Mouse (Mus musculus): ENCODE measurements around the gene Ly86.

Gene Ly86

DNA sequence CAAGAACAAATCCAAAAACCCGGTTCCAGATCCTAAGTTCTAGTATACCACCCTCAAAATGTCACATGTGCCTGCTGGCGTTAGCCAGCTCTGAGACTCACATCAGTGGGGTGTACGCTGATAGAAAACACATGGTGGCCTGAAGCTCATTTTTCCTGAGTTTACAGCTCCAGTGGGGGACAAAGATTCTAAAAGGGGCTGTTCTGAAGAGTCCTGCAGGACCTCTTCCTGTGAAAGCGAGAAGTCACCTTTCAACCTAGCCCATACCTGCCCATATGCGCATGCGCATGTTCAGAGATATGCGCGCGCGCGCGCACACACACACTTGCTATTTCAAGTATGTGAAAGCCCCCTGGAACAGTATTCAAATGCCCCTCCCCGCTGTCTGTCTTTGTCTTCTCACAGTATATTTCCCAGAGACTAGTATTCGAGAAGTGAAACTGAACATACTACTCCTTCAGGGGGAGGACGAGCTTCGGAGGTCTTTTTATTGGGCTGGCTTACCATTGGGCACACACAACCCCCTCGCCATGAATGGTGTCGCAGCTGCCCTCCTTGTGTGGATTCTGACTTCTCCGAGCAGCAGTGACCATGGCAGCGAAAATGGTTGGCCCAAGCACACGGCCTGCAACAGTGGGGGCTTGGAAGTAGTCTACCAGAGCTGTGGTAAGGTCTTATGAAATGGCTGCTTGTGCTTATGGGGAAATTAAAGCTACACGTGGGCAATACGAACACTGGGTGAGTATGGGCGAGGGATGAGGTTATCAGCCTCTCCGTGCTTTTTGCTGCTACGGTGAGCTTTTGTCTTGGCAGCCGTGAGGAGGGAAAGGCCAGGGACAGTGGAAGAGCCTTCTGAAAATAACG, at the start of gene Ly86:
Ly86 (plus strand) TSS at position 300 of the 864 bp plus-strand sequence.
- DNase-seq (ENCODE audit: low spot score in 2 of 2) = no peak

GRCm38 (mm10) chr13:37297886-37298285, 47.1 kb upstream of the Ly86 start:
- DNase-seq (ENCODE audit: low spot score in 2 of 2) = no peak

DNA sequence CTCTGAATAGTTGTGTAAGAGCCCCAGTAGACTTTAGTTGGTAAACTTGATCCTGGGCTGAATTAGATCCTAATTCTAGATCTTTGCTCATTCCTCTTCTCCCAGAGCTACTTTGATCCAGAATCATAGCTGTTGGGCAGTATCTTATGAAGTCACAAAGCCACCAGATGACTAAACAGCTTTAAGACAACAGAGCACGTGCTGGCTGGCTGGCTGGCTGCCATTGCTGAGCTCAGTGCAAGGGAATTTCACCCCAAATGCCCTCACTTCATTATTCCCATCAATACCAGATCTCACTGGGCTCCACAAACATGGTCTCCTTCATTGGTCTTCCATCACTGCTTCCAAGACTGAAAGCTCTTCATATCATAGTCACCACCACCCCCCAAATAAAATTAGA, 46.2 kb upstream of the Ly86 start:
- no peak for DNase-seq (ENCODE audit: low spot score in 2 of 2)

DNA sequence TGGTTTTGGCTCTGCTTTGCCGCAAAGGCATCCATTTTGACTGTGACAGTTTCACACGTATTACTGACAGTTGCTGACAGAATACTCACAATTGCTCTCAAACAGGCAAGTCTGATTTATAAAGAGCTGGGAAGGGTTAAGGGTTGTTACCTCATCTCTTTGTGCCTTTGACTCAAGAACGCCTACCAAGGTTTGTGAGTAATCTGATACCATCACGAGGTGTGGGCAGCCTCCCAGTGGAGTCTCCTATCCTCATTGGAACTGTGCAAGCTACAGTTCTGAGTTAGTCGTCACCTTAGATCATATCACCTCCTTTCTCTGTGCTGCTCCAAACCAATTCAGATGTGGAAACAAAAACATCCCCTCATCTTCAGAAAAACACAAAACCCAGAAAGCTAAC, 42.1 kb upstream of the Ly86 start:
- no peak for DNase-seq (ENCODE audit: low spot score in 2 of 2)

DNA sequence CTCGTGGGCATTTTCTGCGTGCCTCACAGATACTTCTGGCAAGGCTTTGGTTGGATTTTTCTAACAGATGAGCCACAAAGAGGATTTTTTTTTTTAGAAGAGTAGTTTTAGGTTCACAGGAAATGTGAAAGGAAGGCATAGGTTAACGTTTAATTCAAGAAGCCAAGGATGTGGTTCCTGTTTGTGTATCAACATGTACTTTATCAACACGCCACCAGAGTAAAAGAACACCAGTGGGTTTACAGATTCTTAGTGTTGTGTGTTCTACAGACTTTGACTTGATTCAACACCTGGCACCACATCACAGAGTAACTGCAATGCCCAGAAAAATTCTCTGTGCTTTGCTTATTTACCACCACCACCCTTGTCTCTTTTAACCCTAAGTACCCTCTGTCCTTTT, 37.0 kb upstream of the Ly86 start:
- no peak for DNase-seq (ENCODE audit: low spot score in 2 of 2)

GRCm38 (mm10) chr13:37309296-37309695, 35.7 kb upstream of the Ly86 start:
- DNase-seq (ENCODE audit: low spot score in 2 of 2) = no peak

- DNase-seq (ENCODE audit: low spot score in 2 of 2) = no peak
Measured at GRCm38 (mm10) chr13:37310331-37310730, 34.7 kb upstream of the Ly86 start.

DNA sequence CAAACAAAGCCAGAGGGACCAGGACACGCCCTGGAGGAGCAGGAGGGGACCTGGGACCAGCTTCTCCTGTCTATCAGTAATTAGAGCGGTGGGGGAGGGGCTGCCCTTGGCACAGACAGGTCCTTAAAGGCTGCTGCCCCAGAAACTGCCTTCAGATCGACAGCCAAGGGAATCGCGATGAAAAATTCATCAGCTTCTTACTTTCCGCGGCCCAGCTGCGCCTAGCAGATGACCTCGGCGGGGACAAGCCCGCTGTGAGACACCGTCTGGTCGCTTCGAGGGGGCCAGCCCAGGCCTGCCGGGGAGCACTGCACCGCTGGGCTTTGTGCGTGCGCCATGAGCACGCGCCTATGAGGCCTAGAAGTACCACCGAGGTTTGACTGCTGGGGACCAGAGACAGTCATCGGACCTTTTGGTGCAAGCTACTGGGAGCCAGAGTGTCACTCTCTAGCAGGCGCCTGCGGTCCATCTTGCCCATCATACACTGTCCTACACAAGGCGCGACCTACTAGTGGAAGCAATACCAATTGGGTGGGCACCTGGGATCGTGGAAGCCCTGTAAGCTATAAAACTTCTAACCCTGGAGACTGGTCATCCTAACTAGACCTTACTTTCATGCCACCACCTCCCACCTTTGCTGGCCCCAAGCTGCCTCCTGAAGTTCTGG, 33.3 kb upstream of the Ly86 start:
- peak; percentile 35 to 57 for DNase-seq (ENCODE audit: low spot score in 2 of 2)

DNA sequence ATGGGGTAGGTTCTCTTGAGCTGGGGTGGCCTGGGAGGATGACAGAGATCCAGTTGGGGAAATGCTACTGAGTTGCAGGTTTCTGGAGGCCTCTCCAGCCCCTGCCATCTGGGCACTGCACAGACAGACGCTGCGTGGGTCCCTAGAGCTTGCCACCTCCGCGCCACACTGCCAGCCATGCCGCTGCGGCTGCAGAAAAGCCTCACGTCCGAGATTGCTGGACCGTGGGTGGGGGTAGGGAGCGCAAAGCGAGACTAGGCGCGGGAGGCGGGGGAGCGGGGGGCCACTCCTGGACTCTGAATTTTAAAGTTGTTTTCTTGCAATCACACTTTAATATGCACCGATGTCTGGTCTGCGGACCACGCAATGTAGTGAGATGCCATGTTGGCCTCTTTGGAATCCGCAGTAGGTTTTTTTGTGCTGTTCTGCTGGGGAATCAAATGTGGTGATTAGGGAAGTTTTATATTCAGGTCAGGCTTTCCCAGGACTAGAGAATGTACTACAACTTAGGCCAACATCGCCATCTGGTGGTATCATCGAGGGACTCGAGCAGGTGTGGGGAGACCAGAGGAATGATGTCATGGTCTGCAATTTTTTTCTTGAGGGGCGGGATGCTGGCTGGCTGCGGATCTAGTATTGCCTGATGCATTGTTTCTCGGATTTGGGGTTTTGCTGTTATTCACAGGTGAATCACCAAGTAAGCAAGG, 32.6 kb upstream of the Ly86 start:
- DNase-seq (ENCODE audit: low spot score in 2 of 2) = peak; percentile 88 to 95

DNA sequence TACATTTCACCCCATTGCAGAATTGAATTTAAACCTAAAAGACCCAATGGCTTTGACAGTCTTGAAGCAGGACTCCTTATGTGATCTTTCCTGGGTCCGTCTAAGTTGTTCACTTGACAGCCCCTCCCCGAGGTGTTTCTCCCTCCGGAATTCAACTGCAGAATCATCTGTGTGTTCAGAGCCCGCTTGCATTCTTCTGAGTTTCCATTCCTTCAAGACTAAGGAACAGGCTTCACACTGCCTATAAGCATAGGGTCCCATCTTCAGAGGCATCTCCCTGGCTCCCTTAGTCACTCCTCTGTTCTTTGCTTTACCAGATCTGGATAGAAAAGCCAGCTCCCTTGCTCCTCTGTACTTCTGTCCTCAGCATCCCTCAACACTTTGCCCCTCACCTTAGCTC, 32.1 kb upstream of the Ly86 start:
- no peak for DNase-seq (ENCODE audit: low spot score in 2 of 2)

- DNase-seq (ENCODE audit: low spot score in 2 of 2) = peak in 1 of 2 experiments; percentile 43
Measured at GRCm38 (mm10) chr13:37325504-37325903, 19.5 kb upstream of the Ly86 start.

GRCm38 (mm10) chr13:37329747-37330146, 15.3 kb upstream of the Ly86 start:
- DNase-seq (ENCODE audit: low spot score in 2 of 2) = no peak

GRCm38 (mm10) chr13:37330971-37331370, 14.0 kb upstream of the Ly86 start:
- DNase-seq (ENCODE audit: low spot score in 2 of 2) = no peak

DNA sequence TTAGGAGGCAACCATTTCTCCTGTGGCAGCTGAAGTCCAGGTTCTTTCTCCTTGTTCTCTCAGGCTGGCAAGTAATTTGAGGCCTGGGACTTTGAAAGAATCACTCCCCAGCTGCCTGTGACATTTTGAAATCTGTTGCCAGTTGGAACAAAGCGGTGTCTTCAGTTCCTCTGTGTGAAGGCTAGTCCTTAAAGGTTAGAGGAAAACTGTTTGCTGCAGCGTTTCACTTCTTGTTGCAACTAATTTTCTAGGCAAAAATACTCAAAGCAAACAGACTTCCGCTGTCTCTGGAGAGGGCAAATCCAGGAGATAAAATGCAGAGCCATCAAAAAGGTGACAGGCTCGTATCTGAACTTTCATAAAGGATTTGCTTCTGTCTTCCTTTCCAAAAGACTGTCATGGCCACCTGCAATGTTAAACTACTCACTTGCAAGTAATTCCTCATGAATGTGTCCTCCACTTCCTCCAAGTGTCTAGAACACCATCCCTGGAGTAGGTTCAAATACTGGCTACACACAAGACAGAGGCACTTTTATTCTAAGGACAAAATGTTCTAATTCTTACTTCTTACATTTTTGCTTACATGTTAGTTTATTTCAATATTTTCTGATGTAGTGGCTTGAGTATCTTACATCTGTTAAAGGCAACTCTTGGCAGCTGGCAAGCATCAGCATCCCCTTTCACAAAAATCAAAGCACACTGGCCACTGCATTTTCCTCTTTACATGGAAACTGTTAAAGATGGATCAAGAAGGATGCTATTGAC, 12.0 kb upstream of the Ly86 start:
- DNase-seq (ENCODE audit: low spot score in 2 of 2) = no peak

GRCm38 (mm10) chr13:37333544-37333870, 11.5 kb upstream of the Ly86 start:
- DNase-seq (ENCODE audit: low spot score in 2 of 2) = no peak

- no peak for DNase-seq (ENCODE audit: low spot score in 2 of 2)
Measured at GRCm38 (mm10) chr13:37337269-37337668, 7.7 kb upstream of the Ly86 start.

- no peak for DNase-seq (ENCODE audit: low spot score in 2 of 2)
Measured at GRCm38 (mm10) chr13:37337871-37338270, 7.1 kb upstream of the Ly86 start.

- DNase-seq (ENCODE audit: low spot score in 2 of 2) = no peak
Measured at GRCm38 (mm10) chr13:37342804-37343203, 2.2 kb upstream of the Ly86 start.

GRCm38 (mm10) chr13:37345823-37346222, 815 bp downstream of the Ly86 start:
- DNase-seq (ENCODE audit: low spot score in 2 of 2) = no peak

DNA sequence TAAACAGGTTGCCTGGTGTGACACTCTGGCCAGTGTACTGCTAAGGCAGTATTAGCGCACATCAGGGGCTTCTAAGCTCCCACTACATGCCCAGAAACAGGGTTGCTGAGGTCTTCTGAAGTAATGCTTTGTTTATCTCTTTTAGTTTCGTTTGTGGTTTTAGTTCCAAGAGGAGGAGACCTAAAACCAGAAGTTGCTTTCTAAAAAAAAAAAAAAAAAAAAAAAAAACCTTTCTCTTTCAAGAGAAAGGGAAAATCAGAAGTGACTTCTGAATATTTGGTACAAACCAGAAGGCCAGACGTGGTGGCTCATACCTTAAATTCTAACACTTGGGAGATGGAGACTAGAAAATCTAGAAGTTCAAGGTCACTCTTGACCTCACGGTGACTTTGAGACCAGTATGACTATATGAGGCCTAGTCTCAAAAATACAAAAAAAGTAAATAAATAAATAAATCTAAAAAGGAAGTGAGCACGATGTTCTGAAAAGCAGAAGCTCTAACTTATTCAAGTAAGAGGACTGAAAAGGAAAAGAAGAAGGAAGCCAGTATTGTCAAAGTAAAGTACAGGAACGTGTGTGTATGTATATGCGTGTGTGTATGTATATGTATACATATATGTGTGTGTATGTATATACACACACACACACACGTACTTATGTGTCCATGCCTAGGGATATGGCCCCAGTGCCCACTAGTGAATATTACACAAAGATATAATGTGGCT, 3.0 kb downstream of the Ly86 start:
- no peak for DNase-seq (ENCODE audit: low spot score in 2 of 2)

- DNase-seq (ENCODE audit: low spot score in 2 of 2) = no peak
Measured at GRCm38 (mm10) chr13:37349051-37349450, 4.0 kb downstream of the Ly86 start.

Data from frontal cortex, postnatal 14 days (tissue).